Mouse (Mus musculus) cerebellum, adult 18-20 months (tissue): ENCODE results near the gene Gm3952.

Source experiments
- DNase-seq, 2 experiments: peaks; one replicate each; pipeline ENCODE4 v3.0.0; 2021

Gm3952 gene

DNA sequence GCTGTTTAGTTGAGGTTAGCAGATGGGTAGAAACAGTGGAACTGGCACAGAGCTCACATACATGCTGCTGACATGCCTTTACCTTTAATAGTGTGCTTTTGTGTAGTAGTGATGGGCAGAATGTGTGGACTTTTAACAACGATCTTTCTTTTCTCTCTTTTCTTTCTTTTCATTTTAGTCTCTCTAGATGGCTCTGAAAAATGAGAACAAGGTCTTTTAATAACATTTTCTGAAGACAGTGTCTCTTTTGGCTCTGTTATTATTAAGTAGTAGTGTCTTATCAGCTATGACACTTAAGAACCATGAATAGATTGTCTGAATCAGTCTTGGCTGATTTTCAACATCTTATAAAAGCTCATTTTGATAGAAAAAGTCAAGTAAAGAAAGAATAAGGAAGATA lies at the start of gene Gm3952:
Gene Gm3952, minus strand, starts transcription at position 101 of the 400 bp plus-strand sequence.
- DNase-seq = no peak

DNA sequence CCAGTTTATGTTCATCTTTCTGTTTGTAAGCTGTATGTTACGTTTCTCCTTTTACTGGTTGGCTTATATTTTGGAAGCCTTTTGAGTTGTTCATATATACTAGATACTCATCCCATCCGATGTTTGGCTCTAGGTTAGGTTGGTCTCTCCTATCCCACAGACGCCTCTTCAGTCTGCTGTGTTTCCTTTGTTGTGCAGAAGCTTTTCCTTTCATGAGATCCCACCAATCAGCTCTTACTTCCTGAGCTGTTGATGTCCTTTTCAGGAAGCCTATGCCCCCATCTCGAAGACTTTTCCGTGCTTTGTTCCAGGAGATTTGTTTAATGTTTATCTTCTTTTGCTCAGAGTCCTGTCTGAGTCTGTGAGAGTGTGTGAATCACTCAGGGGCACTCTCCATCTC lies 45.3 kb upstream of the Gm3952 start:
- no peak for DNase-seq

DNA sequence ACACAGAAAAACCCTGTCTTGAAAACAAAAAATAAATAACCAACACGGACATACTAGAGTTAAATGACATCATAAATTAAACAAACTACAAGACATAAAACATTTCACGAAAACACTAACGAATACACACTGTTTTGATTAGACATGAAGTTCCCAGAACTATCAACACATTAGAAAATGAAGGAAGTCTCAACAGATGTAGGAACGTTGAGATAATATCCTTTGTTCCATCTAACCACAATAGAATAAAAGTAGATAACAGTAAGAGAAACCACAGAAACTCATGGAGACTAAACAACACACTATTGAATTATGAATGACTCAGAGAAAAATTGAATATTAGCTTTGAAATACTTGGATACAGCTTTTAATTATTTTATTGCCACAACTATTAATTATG lies 14.0 kb upstream of the Gm3952 start:
- no peak for DNase-seq

DNA sequence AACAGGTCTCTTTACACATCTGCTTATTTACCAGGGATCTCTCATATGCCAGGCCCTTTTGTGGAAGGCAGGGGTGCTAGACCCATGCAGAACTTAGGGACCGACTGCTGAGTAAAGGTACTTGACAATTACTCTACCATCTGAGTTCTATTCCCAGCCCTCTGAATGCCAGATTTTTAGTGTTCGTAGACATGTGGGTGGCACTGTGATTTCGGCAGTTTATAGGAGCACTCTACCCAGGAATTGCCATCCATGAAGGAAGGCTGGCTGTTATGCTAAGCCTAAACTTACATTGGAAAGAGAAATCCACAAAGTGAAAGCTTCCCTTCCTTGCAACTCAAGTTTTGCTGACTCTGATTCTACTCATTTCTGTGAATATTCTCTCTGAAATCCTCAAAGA lies 62.8 kb downstream of the Gm3952 start:
- DNase-seq = no peak

DNA sequence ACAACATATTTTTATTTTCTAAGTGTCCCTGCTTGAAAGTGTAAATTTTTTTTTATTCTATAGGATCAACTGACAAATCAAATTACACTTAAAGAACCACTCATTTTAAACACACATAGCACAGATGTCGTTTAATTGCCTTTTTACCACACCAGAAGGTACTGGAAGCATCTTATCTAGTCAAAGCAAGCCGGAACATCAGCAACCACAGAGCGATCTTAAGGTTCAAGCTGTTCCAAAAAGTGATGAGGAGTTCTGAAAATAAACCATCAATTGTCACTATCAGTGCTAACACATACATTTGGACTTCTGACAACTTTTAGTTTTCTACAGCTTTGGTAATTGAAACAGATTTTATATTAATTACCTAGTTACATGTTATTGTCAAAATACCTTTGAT lies 64.4 kb downstream of the Gm3952 start:
- DNase-seq = no peak

DNA sequence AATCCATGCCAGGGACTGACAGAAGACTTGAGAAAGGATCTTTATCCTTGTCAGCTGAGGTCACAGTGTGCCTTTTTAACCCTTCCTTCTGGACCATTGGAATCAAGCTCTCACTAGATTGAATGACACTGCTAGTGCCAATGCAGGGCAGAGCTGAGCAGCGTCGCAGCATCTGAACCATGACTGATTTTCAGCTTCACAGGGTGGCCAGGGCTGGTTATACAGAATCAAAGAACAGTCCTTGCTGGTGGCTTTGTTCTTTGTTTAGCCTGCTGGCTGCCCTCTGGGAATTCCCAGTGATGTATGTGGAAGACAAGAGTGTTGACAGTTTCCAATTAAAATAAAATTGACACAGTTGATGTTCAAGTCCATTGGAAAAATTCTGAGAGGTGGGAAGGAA lies 66.2 kb downstream of the Gm3952 start:
- no peak for DNase-seq

DNA sequence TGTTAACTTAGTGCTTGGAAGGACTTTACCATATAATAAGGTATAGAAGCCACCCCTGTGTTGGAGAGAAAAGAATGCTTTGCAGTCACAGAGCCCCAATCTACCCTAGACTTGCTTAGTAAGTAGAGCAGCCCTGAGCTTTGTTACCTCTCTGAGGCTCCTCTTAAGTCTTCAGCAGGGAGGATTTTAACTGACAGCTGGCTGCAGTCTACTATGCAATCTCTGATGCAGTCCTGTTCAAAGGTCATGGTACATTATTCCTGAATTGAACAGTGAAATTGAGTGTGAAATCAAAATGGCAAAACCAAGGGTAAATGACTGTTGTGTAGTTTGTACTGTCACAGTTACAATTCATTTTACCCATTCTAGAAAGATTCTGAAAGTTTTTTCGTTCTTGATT lies 71.3 kb downstream of the Gm3952 start:
- DNase-seq = no peak

DNA sequence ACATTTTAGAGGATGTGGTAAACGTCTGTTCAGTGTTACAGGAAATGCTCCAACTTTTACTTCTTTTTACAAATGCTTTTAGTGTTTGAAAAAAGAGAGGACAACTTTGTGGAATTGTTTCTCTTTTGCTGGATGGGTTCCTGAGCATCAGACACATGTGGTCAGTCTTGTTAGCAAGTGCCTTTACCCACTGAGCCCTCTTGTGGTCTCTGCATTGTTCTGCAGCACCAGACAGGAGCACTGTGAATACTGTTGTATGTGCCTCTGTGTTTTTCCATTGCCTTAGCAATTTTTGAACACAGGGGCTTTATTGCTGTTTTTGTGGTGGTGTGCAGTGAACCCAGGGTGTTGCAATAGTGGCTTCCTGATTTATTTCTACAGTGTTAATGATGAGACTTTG lies 73.7 kb downstream of the Gm3952 start:
- DNase-seq = peak in 1 of 2 experiments; percentile 22

DNA sequence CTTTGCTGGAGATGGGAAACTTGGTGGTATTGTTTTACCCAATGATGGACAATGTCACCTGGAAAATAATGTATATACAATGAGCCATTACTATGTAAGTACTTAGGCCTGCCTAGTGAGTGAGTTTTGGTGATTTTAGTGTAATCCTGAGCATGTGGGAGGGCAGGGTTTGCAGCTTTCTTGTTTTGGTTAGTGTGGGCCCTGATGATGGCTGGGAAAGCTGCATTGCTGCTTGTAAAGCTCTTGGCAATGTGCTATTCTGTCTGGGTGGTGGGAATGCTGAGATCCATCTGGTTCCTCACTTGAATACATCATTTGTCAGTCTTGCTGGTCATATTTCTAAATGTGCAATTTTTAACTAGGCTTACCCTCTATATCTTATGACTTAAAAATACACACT lies 82.3 kb downstream of the Gm3952 start:
- DNase-seq = no peak

DNA sequence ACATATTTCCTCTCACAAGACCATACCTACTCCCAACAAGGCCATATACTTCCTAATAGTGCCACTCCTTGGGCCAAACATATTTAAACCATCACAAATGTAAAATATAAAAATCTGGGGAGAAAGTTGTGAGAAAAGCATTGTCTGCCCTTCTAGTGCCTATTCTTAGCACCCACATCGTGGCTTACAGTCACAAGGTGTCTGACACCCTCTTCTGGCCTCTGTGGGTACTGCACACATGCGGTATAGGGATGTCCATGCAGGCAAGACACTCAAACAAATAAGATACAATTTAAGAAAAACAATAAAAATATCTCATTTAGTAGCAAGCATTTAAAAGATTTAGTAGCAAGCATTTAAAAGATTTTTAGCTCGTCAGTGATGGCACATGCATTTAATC lies 89.2 kb downstream of the Gm3952 start:
- peak; percentile 65 to 67 for DNase-seq

DNA sequence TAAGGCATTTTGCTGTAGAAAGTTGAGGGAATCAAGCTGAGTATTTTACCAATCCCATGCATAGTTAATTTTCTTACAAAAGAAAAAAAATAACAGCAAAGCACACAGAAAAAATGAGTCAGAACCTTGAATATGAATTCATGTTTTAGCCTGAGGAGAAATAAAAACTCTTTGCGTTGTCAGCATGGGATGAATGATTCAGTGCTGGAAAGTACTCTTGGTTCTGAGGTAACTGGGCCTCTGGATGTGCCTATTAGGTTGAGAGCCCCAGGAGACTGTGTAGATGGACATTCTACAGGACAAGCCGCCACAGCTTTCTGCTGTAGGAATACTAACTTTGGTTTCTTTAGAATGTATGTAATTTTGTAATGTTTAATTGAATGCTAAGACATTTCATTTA lies 93.7 kb downstream of the Gm3952 start:
- DNase-seq = no peak

DNA sequence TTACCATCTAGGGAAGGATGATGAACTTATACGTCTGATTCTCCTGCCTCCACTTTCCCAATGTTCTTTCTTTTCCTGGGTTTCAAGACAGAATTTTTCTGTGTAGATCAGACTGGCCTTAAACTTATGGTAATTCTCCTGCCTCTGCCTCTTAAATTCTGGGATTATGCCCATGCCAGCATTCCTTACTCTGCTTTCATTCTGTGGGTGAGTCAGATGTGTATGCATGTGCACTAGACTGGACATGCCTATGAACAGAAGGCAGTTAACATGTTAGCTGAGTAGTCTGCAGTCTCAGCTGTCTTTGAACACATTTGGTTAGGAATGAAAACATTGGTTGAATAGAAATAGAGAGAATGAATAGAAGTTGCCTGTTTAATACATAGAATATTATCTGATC lies 94.1 kb downstream of the Gm3952 start:
- no peak for DNase-seq

DNA sequence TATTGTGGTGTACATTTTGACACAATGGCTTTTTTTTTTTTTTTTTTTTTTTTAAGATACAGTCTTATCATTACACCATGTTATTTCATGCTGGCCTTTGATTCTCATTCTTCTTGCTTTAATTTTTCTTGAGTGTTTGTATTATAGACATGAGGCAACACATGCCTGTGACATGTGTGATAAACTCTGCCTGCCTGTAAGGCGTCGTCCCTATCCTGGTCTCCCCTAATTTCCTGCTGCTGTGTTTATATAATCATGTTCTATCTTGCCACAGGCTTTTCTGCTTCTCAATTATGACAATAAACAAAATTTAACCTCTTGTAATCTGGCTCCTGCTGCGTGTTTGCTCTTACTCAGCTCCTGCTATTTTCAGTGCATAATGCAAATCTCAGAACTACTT lies 100.5 kb downstream of the Gm3952 start:
- DNase-seq = no peak

DNA sequence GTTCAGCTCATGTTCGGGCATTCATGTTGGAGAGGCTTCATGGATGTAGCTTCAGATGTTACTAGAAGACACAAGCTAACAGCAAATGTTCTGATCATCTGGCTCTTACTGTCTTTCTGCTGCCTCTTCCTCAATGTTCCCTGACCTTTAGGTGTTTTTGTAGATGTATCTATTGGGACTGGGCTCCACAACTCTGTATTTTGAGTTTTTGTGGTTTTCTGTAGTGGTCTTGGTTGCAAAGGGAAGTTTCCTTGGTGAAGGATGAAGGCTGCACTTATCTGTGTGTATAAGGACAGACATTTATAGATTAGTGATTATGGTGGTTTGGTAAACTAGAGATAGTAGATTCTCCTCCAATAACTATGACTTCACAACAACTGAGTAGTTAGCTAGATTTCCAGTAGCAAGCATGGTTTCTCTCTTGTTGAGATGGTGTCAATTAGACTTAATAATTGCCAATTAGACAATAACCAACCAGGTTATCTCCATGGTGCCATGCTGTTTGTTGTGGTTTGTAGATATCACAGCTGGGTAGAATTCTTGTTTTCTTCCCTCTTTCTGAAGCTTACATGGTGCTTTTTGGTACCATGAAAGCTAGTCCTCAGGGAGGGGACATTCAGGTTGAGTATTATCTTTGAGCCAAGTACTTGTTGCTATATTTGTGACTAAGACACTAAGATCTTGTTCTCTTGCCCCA lies 101.6 kb downstream of the Gm3952 start:
- no peak for DNase-seq
